Mouse (Mus musculus) erythroid progenitor cell, adult 5-6 weeks (primary cell): Measurements from ENCODE around the gene Nucb1. TPM values are rescaled to one million over a fixed set of nuclear protein-coding genes. Genes with fewer than 3 reads are reported as not detected.
"Not testable (repeated sequence)": the region's sequence is repeated elsewhere in the genome, so short reads cannot be mapped to it uniquely, and the experiment has no call there.

Source experiments
- ATAC-seq: replicated peaks from 2 replicates; pipeline ENCODE4 v1.8.0; 2016; ENCODE audit warnings: moderate number of reproducible peaks, mild to moderate bottlenecking, moderate TSS enrichment, inconsistent platforms; ENCODE audit not compliant: poor library complexity, low FRiP score, severe bottlenecking
- total RNA-seq, 2 experiments: library from RNA; stranded (forward) in 1 of 2; stranded (reverse) in 1 of 2; fragments of 150-400 nt in 1 of 2; fragments of 186-747, 209-891 nt in 1 of 2; gene quantifications; 2 replicates each; pipeline versions ENCODE4 v1.2.3 to v1.2.4; 2015 to 2017; ENCODE audit warnings: low replicate concordance in 2 of 2

Nucb1 gene
- total RNA-seq, 2 experiments from 2014 or later = 168 to 789 TPM

DNA sequence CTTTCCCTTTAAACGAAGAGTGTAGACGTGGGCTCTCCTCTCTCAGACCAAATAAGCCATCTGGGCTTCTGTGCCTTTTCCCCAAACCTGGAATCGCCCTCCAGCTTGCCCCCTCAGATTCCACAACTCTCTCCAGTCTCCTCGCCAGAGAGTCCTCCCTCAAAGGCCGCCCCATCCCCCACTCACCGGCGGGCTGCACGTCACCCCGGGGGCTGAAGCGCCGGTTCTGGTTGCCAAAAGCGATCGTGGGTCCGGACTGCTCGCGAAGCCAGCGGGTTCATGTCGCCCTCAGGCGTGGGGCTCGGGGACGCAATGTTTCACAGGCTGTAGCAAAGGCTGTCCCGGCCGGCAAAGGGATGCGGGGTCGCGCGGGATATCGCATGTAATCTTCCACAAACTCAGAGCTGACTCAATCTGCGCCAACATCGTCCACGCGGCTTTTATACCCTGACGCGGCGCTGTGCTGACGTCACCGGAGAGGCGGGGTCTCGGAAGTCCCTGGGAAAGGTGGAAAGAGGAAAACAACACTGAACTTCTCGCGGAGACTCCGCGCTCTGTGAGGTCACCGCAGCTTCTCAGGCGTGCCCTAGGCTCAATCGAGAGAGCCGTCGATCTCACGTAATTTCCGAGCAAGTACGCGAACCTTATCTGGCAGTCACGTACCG is 15.7 kb upstream of the Nucb1 start, which contains the start of the genes Ppp1r15a and Plekha4:
Gene Ppp1r15a (minus strand): TSS at position 460 of the 665 bp plus-strand sequence.
Gene Plekha4 (plus strand): TSS at position 522 of the 665 bp plus-strand sequence.
- ATAC-seq = peak; percentile 69

DNA sequence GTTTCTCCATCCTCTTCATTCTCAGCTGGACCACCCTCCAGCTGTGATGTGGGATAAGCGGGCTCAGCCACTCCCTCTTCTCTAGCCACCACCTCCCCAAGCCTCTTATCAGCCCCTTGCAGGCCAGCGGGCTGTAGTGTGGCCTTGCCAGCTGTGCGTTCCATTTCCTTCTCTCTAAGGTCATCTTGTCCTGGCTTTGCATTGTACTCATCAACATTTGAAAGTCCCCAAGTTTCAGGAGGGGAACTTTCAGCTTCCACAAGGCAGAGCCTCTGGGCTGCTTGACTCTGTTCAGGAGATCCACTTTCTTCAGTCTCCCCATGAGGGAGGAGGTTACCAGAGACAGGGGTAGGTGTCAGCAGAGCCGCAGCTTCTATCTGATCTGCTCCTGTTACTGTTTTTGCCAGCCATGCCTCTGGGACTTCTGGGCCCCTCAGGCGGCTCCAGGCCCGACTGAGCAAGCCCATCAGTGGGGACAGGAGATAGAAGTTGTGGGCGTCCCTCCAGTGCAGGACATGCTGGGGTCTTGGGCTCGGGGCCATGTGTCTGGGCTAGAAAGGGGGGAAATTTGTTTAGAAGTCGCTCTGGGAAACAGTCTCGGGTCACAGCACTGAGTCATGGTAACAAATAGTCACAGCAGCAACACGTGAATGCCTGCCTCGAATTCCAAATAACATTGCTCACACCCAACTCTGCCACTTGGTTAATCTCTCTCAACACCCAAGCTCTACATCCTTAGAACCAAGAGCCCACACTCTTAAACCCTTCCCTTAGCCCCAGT is 14.8 kb upstream of the Nucb1 start:
- peak; percentile 75 for ATAC-seq

DNA sequence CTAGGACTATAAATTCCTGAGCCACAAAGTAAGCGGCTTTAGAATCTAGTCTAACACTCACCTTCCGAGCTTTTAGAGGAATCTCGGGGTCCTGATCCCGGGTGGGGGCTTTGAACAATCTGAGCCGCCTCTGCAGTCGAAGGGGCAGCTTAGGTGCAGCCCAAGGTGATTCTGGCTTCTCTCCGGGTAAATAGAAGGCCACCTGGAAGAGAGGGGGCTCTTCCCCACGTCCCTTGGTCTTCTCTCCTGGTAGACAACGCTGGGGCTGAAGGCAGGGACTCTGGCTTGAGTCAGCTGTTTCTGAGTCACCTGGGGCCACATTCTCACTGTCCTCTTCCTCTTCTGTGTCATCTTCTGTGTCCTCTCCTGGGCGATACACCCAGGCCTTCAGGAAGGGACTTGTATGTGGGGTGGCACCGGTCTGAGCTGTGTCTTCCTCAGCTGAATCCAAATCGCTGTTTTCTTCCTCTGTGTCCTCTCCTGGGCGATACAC is 13.5 kb upstream of the Nucb1 start:
- ATAC-seq = no peak

DNA sequence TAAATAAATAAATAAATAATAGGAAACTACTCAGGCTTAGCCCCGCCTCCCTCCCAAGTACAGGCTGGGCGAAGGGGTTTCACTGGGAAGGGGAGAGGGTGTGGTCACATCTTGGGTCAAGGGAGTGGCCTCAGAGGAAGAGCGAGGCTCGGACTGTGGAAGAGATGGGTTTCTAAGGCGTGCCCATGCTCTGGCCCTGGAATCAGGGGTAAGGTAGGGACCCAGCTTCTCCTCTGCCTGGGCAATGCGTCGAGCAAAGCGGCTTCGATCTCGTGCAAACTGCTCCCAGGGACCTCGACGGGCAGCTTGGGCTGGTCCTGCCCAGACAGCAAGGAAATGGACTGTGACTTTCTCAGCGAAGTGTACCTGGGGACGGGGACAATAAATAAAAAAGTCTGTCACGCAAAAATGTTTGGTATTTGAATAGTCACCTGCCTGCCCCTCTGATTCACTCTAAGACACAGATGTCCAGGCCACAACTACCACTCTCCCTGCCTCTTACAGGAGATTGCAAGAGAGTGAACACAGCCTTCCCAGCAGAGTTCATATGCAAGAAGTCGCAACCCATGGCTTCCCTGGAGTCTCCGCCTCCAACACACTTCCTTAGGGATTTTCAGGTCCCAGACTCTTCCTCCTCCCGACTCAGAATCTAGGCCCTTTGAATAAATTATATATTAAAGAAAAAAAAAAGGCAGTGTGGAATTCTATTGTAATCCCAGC is 12.9 kb upstream of the Nucb1 start:
- ATAC-seq = peak; percentile 25

DNA sequence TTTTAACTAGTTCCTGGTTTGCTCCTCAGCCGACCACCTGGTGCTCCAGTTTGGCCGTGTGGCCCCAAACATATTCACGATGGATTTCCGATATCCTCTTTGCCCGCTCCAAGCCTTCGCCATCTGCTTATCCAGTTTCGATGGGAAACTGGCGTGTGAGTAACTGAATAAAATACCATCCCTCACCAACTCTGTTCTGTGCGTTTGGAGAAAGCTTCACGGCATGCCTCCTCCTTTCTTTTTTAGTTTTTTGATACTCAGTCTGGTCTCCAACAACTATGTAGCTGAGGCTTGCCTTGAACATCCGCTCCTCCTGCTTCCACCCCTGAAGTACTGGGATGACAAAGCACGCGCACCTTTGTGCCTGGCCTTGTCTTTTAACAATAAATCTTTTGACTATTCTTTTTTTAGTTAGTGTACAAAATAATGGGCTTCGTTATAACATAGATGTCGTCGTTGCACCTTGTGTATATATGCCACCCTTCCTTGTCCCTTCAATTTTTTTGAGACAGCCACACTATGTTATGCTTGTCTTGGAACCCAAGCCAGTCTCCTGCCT is 12.1 kb upstream of the Nucb1 start:
- ATAC-seq = no peak

DNA sequence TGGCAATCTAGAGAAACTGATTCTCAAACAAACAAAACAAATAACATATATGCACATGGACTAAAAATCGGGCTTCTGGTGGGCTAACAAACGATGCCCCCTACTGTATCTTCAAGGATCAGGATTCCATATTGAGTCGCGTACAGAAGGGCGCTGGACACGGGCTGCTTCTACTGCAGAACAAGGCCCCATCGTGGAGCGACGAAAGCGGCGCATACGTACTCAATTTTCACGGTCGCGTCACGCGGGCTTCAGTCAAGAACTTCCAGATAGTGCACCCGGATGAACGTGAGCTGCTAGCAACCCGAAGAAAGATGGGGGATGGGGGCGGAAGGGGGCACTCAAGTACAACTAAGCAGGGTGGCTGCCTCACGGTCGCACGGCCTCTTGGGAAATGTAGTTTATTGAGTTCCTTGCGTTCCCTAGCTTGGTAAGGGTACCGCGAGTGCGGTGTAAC is 11.6 kb upstream of the Nucb1 start:
- ATAC-seq = no peak

DNA sequence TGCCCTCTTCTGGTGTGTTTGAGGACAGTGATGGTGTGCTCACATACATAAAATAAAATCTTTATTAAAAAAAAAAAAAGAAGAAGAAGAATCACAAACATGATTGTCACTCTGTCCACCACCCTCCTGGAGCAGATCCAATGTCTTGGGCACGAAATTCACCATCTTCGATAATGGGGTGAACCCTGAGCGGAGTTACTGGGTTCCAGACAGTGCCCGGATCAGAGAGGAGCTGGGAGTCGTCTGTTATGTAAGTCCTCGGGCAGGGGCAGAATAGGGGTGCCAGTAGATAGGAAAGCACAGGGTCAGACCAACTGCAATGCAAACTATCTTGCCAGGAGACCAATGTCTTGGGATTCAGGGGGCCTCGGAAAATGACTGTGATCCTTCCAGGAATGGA is 10.4 kb upstream of the Nucb1 start:
- no peak for ATAC-seq

DNA sequence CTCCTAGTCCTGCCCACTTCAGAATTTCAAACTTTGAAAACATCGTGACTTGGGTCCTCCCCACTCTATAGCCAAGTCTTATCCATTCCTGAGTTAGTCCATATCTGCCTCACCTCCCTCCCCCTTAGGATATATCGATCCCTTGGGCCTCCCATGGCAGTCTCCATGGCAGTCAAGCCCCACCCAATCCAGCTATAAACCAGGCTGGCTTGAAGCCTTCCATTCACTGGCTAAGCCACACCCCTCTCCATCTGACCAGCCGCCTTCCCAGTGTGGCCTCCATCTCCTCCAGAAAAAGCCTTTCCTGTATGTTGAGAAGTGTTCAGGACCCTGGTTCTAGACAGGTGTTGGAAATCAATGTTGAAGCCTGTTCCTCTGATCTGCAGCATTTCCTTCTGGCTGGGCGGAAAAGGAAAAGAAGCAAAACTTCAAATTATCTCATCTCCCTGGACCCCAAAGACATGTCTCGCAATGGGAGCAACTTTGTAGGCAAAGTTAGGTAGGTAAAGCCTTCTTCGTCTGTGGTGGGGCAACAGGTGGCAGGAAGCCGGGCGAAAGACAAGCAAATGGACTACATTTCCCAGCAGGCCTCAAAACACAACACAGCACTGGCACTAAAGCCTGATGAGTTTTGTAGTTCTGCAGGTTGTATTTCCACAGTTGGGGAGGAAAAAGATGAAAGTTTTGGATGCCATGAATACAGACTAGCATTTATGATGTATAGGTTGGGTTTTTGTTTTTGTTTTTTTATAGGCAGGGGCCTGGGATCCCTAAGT is 9.3 kb upstream of the Nucb1 start:
- ATAC-seq = peak; percentile 44; the same call in 1 of the 2 replicates

DNA sequence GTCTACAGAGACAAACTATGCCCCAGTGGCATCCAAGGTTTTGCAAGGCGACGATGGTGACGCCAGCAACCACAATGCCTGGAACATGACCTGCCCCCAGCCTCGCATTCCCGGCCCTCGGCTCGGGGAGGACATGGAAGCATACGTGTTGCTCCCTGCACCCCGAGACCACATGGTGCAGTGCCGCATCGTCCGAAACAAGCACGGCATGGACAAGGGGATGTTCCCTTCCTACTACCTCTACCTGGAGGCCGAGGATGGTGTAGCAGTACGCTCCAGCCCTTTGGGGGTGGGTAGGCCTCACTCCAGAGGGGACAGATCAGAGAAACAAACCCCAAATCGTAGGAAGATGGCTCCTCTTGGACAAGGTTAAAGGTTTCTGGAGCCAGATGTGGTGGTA is 8.4 kb upstream of the Nucb1 start:
- ATAC-seq = no peak

DNA sequence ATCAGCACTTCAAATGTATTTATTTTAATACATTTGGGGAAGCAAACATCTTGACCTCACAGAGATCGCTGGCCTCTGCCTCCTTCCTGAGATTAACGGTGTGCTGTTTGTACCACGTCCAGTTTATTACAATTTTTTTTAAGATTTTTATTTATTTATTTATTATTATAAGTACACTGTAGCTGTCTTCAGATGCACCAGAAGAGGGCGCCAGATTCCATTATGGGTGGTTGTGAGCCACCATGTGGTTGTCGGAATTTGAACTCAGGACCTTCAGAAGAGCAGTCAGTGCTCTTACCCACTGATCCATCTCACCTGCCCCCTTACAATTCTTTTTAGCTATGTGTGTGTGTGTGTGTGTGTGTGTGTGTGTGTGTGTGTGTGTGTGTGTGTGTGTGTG is 6.6 kb upstream of the Nucb1 start:
- not testable (repeated sequence) for ATAC-seq

DNA sequence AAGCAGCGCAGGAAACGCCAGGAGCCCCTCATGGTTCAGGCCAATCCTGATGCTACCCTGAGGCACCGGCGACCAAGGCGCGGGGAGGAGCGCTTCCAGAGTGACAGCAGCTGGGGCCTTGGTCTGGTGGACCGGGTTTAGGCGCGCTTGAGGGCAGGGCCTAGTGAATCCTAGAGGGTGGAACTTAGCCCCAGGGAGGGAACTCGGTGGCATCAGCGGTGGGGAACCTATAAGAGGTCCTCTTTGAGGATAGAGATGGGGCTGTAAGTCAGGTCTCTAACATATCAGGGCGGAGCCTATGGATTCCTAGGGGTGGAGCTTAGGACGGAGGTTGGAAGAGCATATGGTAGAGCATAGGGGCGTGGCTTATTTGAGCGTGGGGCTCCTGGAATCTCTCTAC is 5.2 kb upstream of the Nucb1 start:
- peak; percentile 74 for ATAC-seq

DNA sequence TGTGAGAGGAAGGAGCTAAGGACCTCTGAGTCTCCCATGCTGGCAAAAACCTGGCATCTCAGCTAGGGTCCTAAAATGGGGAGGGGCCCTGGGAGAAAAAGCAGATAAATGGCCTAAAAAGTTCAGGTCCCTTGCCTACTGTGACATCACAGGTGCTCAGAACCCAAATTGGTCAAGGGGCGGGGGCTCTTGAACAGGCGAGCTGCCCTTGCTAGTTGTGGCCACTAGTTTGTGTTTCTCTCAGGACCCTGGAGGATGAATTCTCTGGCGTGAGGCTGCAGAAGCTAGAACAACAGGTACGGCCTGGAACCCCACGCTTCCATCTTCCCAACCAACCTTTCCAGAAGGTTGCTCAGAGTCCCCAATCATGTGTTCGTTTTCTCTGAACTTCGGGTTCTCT is 4.2 kb upstream of the Nucb1 start:
- ATAC-seq = no peak

DNA sequence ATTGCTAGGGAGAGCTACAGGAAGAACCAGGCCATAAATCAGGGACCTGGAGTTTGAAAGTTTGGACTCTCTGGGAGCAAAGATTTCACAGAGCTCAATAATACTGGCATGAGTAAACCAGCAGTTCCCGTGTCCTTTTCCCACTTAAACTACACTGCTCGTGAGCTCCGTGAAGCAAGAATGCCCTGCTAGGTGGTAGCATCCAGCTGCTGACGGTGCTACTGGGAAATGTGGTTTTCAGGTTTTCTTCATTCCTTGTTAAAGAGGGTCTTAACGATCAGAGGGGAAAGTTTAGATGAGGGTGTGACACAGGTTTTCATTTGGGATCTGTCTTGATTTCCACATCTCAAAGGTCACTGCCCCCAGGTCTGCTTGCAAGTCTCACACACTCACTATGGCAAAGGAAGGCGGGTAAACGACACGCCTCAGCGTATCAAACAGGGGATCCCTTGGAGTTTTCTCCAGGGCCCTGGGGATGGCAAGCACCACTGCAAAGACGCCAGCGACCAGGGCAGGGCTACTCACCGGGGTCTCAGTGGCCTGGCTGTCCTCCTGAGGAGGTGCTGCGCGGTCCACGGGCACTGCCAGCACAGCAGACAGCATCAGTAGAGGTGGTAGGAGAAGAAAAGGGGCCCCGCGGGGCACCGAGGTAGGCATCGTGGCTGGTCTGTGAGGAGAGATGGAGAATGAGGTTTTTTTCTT is 874 bp downstream of the Nucb1 start:
- peak; percentile 60 for ATAC-seq

DNA sequence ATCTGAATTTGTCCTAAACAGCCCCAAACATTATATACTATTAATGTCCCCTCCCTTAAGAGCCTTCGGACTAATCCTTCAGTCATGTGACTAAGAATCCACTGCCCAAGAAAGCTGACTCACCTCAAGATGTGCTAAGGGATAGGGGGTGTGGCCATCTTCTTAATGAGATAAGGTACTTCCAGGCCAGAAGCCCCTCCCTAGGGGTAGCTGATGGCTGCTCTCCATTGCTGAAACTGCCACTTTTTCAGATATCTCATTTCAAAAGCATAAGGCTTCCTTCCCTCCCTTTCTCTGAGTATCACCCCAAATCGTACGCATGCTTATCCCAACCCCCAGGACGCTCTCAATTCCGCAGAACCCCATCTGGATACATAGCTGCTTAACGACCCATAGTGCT is 1.6 kb downstream of the Nucb1 start:
- ATAC-seq = peak; percentile 82

DNA sequence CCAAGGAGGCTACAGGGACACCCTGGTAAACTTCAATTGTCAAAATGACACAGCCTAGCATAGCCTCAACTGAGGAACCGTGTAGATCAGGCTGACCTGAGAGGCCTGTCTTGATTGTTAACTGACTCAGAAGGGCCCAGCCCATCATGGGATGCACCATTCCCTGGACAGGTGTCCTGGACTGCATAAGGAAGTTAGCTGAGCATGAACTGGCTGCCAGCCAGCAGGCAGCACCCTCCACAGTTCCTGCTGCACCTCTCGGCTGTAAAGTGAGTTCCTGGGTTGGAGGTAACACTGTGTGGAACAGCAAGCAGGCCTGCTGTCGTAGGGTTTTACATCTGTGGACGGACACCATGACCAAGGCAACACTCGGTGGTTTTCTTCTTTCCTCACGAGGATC is 2.6 kb downstream of the Nucb1 start:
- no peak for ATAC-seq

DNA sequence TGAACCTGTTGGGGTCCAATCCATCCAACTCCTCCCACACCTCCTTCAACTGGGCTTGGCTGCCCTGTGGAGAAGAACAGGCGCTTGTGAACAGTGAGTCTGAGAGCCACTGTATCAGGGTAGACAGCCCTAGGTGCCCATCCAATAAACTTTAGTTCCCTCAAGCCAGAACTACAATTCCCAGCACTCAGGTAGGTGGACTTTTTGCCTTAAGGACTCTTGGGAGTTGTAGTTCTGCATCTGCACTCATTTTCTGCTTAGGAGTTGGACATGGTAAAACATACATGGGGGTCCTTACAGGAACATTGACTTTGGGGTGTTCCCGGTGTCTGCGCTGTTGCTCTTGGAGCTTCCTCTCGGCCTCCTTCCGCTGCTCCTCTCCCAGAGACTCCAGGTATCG is 11.8 kb downstream of the Nucb1 start:
- no peak for ATAC-seq

DNA sequence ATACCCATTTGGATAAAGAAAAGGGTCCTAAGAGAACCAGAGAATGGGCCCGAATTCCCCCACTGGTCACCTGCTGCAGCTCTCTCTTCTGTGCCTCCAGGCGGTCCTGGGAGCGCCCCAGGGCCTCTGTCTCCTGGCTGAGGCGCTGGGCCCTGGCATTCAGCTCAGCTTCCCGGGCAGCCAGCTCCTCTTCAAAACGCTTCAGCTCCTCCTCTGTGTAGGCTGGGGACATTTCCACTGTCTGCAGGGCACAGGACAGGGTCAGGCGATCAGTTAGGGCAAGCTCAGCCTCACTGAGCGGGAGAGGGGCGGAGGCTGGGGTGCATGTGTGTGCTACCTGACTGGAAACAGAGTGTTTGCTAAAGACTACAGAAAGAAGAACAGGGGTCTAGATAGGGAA is 15.7 kb downstream of the Nucb1 start:
- ATAC-seq = no peak

DNA sequence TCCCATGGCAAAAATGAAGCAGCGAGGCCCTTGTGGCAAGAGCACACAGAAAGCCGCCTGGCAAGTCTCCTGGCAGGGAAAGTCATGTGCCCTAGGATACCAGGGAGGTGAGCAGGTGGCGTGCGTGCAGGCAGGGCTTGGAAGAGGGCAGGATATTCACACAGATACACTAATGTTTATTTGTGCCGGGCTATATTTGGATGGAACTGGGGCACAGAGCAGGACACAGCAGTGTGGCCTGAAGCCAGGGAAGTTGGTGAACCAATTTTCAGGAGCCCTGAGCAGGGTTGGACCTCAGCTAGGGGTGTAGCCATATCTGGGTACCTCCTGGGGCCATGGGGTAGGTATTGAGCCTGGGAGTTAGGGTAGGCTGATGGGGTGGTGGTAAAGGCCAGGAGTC is 17.3 kb downstream of the Nucb1 start:
- no peak for ATAC-seq
